Mouse (Mus musculus) left cerebral cortex, adult 8-10 months (tissue): ENCODE results near the gene App. TPM values are rescaled to one million over a fixed set of nuclear protein-coding genes. Genes with fewer than 3 reads are reported as not detected.
A peak's percentile ranks its signal among the peaks of the same experiment; 100 is the strongest.

Experiments used
- DNase-seq, 2 experiments: peaks; one replicate each; pipeline ENCODE4 v3.0.0; 2022; ENCODE audit warnings: low spot score in 2 of 2
- total RNA-seq, 4 experiments: library from RNA; stranded (reverse); gene quantifications; 2 replicates each; pipeline ENCODE4 v1.2.4; 2022

Gene App
- total RNA-seq, 4 experiments from 2014 or later = 1,370 to 1,422 (median 1,398) TPM

DNA sequence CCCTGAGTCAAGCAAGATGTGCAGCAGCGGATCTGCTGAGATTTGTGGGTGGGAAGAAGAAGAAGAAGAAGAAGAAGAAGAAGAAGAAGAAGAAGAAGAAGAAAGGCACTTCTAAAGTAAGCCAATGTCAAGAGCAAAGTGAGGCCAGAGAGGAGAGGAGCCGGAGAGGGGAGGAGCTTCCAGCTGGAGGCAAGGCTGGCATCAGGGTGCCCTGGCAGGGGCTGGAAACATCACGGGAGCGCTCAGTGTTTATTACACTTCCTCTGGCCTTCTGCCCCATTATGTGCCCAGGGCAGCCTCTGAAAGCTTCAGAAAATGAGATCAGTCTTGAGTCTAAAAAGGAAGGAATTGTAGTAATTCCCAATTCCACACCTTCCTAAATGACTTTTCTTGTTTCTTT is 145.2 kb downstream of the App start:
- no peak for DNase-seq

DNA sequence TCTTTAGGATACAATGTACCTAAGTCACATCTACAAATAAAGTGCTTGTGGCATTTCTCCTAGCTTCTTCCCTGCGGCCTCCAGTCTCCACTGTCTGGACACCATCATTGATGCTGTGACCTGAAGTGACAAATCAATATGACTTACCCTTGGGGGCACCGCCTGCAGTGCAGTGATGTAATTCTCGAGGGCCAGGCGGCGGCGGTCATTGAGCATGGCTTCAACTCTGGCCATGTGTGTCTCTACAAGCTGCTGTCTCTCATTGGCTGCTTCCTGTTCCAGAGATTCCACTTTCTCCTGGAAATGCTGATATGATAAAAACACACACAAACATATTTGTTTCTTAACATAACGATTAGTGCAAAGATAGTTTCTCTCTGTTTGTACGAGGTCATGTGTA is 148.9 kb downstream of the App start:
- no peak for DNase-seq

DNA sequence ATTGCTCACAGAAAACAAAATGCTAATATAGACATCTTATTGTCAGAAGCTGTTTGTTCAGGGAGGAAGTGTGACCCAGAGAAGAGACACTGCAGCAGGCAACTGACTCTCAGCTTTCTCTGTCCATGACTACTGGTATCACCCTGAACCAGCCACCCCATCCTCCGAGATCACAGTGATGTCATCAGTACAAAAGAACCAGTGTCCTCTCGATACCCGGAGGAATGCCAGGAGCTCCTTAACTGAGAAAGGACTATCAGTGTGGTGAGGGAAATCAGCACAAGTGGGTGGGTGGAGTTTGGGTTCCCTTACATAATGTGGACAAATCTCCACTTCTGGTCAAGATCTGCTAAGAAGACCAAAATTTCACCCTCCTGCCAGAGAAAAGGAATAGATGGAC is 150.5 kb downstream of the App start:
- peak in 1 of 2 experiments; percentile 81 for DNase-seq

DNA sequence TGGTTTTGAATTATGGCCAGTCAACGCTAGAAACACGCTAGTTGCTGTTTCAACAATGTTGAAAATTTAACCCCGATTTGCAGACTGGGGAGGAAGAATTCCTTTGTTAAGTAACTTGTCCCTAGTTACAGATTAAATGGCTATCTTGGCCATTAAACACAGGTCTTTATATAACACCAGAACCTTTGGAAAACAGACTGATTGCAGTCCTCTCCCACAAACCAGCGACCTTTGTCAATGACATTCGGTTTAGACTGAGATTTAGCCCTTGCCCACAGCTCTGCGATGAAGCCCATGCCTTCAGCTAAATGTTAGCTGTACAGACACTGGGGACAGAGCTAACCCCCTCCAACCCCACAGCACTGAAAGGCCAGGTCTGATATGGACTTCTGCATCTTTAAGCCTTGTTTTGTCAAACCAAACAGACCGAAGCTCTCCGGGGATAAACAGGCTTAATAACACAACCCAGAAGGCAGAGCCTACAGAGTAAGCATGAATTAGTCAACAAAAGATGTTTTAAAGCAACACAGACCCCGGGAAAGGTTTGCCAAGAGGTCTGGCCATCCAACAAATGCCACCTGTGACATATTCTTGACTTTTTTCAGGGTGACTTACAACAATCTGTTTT is 152.8 kb downstream of the App start:
- DNase-seq = no peak

DNA sequence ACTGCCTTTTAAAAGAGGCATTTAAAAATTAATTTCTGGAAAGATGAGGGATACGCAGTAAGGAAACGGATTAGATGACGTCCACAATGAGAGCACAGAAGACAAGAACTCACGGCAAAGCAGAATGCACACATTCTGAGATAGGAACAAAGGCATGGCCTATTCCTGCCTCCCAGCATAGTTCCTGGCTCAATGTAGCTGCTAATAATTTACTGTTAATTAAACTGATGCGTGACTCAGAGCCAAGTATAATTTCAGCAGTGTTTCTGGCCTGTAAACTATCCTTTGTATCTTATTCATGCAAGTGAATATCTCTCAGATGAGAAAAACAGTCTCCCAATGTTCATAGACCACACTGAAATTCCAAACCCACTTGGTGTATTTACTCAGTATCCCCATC is 154.3 kb downstream of the App start:
- no peak for DNase-seq

DNA sequence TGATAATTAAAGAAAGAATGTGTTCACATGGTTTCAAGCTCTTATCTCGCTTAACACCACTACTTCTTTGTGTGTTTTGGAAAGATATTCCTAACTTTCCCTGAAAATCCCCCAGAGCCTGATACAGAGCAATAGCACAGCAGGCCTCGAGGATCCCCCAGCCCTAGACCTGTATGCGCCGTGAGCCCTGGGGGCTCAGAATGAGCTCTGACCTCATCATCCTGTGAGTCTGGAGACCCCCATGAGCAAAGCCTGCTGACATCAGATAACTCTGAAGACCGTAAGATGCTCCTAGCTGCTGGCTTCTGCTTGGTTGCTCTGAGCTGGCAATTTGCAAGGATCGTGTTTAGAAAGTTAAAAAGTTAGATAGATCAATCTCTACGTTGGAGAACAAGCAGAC is 155.7 kb downstream of the App start:
- DNase-seq = no peak

DNA sequence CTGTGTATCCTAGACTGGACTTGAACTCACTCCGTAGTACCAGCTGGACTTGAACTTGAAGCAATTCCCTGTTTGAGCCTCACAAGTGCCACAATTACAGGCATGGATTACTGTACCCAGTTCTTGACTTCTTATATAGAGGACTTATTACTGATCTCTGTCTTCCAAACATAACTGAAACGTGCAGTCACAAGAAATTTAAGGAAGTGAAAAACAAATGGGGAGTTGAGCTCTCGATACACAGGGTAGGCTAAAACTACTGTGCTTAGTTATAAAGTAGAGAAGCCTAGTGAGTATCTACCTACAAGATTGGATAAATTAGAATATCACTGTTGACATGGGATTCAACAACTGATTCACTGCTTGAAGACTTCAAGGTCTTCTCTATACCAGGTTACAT is 160.9 kb downstream of the App start:
- DNase-seq = no peak

DNA sequence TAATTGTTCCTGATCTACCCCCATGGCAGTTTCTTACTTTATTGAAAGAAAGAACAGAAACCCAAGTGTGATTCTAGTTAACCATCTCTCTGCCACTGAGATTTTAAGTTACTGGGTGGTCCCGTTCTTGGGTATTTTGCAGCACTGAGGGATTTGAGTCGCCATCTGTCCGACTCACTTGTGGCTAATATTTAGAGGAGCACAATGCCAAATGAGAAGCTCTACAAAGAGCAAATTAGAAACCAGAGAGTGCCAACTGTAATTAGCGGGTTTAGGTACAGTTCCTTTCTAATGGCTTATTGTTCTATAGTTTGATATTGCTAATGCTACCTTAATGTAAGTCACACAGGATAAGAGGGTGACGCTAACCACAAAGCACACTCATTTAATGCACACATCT is 161.4 kb downstream of the App start:
- no peak for DNase-seq

DNA sequence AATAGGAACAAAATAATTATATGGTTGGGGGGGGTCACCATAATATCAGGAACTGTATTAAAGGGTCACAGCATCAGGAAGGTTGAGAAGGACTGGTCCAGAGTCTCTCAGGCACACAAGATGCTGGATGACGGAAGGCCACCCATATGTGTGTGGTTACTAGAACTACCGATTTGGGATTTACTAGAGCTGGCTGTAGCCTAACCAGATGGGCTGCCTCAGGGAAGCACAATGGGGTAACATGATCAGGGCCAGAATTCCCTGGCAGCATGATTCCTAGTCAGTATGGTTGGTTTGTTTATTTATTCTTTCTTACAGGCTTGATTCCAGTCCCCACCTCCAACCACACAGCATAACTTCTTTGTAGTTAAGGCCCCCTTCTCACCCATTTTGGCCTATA is 162.9 kb downstream of the App start:
- no peak for DNase-seq

DNA sequence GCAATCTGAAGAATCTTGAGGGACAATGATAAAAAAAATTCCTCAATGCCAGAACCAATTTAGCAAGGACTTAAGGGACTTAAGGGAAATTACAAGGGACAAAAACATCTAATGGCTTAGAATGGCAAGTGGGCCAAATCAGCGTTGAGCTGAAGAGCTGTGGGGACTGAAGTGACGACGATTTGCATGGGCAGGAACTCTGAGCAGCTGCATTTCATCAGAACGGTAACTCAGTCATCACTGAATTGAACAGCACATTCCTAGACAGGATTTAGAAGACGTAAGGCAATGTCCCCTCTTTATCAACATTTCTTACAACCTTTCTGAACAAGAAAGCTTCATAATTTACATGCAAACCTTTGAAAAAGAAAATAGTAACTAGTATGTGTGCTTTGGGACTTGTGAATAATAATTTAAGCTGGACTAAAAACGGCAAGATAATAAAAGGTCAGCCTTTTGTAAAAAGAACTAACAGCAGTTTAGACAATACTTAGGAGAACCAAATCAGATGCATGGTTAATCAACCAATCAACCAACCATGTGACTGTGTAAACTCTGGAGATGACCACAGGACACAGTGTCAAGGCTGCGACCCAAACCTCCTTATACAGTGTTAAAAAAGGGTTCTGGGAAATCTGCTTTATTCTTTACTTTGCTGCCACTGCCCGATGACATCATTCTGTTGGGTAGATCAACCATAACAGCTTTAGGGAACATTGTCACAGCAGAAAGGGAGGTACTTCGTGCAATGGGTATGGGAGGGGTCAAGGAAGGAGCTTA is 164.5 kb downstream of the App start:
- DNase-seq = no peak

DNA sequence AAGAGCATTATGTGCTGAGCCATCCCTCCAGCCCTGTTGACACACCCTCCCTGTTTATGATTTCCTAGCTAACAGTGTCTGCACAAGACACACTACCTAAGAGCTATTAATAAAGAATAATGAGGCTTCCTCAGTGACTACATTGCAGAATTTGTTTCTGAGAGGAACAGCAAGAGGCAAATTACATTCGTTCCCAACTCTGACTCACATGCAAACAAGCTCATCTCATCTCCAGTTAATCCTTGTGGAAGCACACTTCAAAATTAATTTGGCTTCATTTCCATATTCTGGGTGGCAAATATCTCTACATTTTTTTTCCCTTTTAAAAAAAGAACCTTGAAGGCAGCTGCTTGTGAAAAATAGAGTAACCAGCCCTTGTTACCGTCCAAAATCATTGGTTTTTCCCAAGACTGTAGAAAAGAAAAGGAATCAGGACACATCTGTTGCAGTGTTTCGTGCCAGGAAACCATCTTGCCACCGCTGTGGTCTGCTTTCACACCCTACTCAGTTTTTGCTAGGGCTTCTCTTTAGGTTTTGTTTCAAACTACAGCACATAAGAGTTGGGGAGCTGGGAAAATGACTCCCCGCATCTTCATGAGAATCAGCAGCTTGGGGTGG is 171.5 kb downstream of the App start:
- peak in 1 of 2 experiments; percentile 81 for DNase-seq

DNA sequence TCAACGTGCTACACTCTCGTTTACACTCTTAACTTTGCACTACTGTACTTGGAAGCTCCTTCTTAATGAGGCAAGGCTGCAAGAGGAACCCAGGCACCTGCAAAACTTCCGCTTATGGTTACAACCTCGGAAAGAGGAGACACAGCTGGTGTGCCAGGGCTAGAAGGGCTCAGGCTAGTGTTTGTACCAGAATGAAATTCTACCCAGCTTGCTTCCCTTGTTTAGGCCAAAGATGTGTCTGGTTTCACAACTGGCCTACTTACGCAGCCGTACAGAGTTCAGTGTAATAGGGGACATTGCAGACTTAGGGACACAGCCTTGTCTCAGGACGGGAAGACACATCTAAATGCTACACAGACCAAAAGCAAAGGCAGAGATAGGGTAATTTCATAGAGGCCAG is 173.3 kb downstream of the App start:
- DNase-seq = no peak

DNA sequence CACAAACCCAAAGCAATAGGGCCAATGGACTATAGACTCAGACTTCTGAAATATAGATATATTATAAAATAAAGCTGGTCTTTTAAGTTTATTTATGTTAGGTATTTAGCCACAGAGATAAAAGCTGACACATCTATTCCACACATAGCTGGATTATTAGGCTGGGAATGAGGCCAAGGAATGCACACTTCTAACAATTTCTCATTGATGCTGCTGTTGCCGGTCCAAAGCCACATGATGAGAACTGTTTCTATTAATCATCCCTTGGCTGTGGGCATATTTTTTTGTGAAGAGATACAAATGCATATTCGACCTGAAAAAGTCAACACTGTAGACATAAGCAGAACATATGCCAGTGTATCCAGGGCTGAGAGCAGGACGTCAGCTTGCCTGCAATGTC is 176.0 kb downstream of the App start:
- no peak for DNase-seq

DNA sequence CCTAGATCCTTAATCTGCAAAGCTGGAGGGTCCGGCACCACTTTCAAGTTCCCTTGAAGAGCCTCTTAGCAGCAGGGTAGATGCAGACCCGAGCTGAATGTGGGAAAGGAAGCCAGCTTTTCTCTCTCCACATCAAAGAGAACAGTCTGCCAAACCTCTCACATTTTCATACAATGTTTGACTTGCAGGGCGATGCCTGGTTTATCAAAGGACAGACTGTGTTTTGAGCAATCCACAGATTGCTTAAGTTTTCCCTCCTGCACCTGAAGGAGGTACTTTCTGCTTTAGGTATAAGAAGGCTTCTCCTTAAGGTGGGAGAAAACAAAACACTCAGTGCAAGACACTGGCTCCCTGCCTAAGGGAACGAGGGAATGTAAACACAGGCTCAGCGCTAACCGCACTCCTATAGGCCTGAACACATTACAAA is 178.1 kb downstream of the App start:
- DNase-seq = no peak

DNA sequence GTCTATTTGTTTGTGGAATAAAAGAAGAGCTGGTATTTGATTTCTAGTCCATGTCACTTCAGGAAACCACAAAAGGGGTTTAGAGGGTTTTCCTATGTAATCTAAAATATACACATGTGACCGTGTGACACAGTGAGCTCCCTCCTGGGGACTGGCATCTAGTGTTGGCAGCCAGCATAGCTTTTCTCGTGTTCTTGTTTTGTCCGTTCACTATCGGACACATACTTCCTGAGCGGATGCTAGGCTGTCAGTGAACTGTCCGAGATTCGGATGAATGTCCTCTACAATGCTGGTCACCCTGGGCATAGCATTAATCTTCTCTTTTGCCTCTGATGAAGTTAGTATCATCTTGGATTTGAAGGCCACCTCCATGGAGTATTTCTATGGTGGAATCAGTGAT is 180.7 kb downstream of the App start:
- DNase-seq = no peak

DNA sequence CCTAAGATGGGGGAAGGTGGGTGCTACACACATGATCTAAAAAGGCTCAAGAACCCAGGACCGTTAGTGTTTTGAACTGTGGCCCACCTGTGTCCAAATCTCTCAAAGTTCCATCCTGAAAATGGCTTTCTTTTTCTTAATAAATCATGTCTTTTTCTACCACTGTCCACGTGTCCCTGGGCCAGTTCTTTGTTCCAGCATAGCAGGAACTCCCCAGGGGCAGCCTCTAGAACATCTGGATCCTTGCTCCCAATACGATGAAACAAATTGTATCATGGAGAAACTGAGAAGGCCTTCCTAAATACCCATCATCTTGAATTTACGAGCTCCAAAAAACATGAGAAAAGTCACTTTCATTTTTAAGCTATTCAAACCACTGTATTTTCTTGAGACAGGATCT is 182.6 kb downstream of the App start:
- DNase-seq = no peak

DNA sequence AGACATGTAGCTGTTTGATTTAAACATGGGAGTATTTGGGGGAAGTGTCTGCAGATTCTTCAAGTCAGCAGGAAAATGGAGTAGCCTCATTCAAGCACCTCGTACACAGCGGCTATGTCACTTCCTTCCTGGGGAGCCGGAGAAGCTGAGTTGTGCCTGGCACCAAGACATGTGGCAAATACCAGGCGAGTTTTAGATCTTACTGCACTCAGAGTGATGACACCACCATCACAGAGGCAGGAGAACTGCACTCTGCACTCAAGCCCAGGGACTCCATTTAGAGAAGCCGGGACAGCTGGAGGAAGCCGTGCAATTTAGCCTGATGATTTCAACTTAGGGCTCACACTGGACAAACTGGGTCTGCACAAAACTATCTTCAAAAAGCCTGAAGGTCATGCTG is 183.6 kb downstream of the App start:
- DNase-seq = no peak

DNA sequence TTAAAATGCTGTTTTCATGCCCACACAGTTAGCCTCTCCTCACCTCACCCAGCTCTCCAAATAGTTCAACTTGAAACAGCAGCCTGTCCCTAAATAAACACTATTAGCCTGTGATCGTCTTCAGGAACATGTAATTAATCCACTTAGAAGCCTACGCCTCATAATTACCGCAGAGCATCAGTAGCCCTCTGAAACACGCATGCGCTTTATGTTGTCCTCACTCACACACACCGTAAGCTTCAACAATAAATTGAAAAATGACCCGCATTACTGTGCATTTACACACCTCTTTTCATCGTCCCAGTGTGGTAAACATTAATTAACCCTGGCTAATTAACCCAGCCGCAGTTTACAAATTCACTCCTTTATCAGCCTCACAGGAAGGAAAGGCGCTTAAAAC is 184.1 kb downstream of the App start:
- no peak for DNase-seq

DNA sequence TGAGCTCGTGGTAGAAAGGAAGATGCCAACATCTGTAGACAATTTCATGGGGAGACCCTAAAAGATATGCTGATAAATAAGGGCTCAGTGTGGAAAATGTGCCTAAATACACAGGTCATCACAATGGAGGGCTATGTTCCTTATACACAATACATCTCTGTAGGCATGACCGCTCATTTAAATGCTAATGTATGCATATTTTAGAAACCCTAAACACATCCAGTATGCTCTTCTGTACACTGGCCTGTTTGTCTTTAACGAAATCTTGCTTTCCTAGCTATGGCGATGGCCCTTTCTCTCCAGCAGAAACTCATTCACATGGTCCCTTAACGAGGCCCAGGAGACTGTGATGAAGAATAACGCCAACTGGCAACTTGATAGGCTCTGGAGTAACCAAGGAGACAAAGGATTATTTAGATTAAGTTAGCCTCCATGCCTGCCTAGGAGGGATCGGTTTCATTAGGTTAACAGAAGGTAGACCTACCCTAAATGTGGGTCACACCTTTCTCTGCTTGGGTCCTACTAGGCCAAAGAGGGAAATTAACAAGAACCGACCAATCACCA is 185.8 kb downstream of the App start:
- DNase-seq = no peak

DNA sequence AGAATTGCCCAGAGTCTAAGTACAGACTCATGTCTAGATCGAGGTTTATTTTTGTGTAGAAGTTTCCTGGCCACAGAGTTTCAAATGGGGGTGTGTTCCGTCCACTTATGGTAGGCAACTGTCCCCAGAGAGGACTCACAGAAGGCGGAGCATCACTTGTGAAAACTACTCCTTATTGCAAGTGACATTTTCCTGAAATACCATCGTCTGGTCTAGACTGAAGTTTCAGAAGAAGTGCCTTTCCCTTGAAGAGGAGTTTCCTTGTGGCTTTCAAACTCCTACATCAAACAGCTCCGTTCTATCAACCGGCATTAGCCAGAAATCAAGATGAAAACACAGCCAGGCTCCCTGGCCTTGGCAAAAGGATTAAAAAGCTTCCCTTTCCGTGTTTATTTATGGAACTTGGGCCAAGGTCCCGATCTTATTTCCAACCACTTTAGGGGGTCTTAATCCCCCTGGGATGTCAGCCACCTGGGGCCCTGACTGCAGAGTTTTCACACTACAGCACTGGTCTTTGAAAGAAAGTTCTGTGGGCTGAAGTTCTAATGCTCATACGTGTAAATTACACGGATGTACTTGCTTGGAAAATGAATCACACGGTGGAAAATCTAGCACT is 187.4 kb downstream of the App start:
- no peak for DNase-seq

DNA sequence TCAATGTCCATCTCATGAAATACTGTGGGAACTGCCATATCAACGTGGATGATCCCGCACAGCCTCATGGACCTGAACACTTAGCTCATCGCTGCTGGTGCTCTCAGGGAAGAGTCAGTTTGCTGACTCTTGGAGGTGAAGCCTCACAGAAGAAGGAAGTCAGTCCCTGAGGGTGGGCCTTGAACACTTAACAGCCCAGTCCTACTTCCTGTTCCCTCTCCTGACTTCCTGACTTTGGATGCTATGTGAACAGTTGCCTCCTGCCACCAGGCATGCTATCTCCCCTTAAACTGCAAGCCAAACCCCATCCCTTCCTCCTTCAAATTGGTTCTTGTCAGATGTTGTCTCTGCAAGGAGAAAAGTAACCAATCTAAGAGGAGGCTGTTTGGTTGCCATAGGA is 188.2 kb downstream of the App start:
- DNase-seq = no peak

DNA sequence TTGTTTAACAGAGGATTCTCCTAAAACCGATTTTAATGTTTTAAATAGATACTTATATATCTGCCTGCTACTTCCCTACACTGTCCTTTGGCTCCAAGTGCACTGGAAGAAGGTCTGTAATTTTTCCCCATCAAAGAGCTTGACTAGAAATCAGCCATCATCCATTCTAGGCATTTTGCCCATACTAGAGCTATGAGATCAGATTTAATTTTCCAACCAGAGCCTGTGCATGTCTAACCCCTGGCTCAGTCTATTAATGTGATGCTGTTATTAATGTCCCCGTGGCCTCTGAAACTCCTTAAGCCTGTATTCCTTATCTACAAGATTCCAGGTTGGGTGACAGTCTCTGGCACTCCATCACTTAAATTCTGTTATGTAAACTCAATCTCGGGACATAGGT is 190.1 kb downstream of the App start:
- DNase-seq = no peak
